Mouse (Mus musculus) C3H10T1/2 (cell line): ENCODE data around the gene Olfr157. TPM values are rescaled to one million over a fixed set of nuclear protein-coding genes. Genes with fewer than 3 reads are reported as not detected.

ENCODE experiments used
- polyA plus RNA-seq, 2 experiments: library from polyadenylated mRNA; unstranded; fragments of >200 nt; fragmentation: generic; extraction: Trizol; gene quantifications; one replicate each; pipeline ENCODE4 v1.2.1; 2012; ENCODE audit warnings: missing spikeins in 2 of 2

Gene Olfr157
- polyA plus RNA-seq = not detected

GRCm38 (mm10) chr4:43840101-43840500 lies at the start of gene Olfr157:
Gene Olfr157, minus strand, starts transcription at chr4:43840201.

GRCm38 (mm10) chr4:43875160-43875918 lies 35.3 kb upstream of the Olfr157 start, which contains the start of gene Reck:
Gene Reck, plus strand, starts transcription at chr4:43875530.

GRCm38 (mm10) chr4:43851265-43851664 lies 11.3 kb upstream of the Olfr157 start, which contains the start of gene Olfr155:
Gene Olfr155, plus strand, starts transcription at chr4:43851565.

GRCm38 (mm10) chr4:43823845-43824337 lies 16.1 kb downstream of the Olfr157 start, which contains the start of gene Olfr156:
Gene Olfr156, minus strand, starts transcription at chr4:43823895.

Other genes with a start within 250 kb of the Olfr157 start
- gene Npr2, start 208.3 kb downstream of the Olfr157 start, polyA plus RNA-seq = 10 to 100 TPM in 1 of 2 experiments, 1 to 10 TPM in 1; 5.4 to 63.4 TPM
- gene Spag8, start 186.6 kb downstream of the Olfr157 start, polyA plus RNA-seq = under 1 TPM; 0.02 to 0.26 TPM
- 100 to 1,000 TPM in 1 of 2 experiments, 10 to 100 TPM in 1; 99.0 to 148 TPM for gene Hint2, start 183.7 kb downstream of the Olfr157 start, polyA plus RNA-seq
- gene Tmem8b, start 171.2 kb downstream of the Olfr157 start, polyA plus RNA-seq = 1 to 10 TPM in 1 of 2 experiments, under 1 TPM in 1; 0.16 to 3.7 TPM
- 1 to 10 TPM; 3.9 to 6.0 TPM for gene Fam221b, start 171.1 kb downstream of the Olfr157 start, polyA plus RNA-seq
- gene Olfr70, start 139.4 kb downstream of the Olfr157 start, polyA plus RNA-seq = under 1 TPM in 1 of 2 experiments, not detected in 1; 0.01 TPM
- gene Olfr71, start 129.9 kb downstream of the Olfr157 start, polyA plus RNA-seq = not detected
- gene Hrct1, start 113.0 kb downstream of the Olfr157 start, polyA plus RNA-seq = 1 to 10 TPM; 2.0 to 2.5 TPM
- gene Spaar, start 110.2 kb downstream of the Olfr157 start, polyA plus RNA-seq = under 1 TPM; 0.01 to 0.02 TPM
- gene Olfr159, start 69.2 kb downstream of the Olfr157 start, polyA plus RNA-seq = not detected
- not detected for gene Olfr156, start 16.3 kb downstream of the Olfr157 start, polyA plus RNA-seq
- gene Olfr155, start 11.4 kb upstream of the Olfr157 start, polyA plus RNA-seq = not detected
- 1 to 10 TPM in 1 of 2 experiments, under 1 TPM in 1; 0.06 to 6.3 TPM for gene Reck, start 35.3 kb upstream of the Olfr157 start, polyA plus RNA-seq
- gene Glipr2, start 117.2 kb upstream of the Olfr157 start, polyA plus RNA-seq = 10 to 100 TPM; 45.6 to 68.0 TPM
- gene Ccin, start 143.3 kb upstream of the Olfr157 start, polyA plus RNA-seq = under 1 TPM in 1 of 2 experiments, not detected in 1; 0.09 TPM
- gene Clta, start 164.3 kb upstream of the Olfr157 start, polyA plus RNA-seq = 100 to 1,000 TPM; 487 to 576 TPM
- gene Gne, start 244.0 kb upstream of the Olfr157 start, polyA plus RNA-seq = 10 to 100 TPM; 23.0 to 24.6 TPM